Mouse (Mus musculus) stomach, postnatal 0 days (tissue): ENCODE measurements around the gene Cdca5.

Experiments
- CTCF ChIP-seq: IDR thresholded peaks from 2 replicates; pipeline ENCODE4 v1.5.1; 2016; ENCODE audit warnings: antibody characterized with exemption, low read depth, mild to moderate bottlenecking, moderate library complexity
- EP300 ChIP-seq: optimal IDR thresholded peaks from 2 replicates; pipeline ENCODE3; 2016; ENCODE audit warnings: antibody characterized with exemption

DNA sequence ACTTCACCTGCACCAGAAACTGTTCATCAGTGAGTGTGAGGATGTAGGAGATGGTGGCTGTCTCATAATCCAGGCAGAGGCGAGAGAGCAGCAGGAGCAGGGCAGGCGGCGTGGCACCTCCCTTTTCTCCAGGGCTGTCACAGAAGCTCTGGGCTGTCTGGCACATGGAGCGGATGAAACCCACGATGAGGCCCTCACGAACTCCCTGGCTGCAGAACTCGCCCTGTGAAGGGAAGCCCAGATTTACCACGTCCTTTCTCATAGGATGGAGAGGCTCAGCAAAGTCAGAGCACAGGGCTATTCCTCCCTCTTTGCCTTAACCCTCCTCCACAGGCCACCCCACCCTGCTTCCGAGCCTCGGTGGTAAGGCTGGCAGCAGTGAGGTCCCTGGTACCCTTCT is 14.9 kb upstream of the Cdca5 start:
- no peak for TF ChIP-seq CTCF
- no peak for TF ChIP-seq EP300
